Mouse (Mus musculus): ENCODE data around the gene Timm10b.

GRCm38 (mm10) chr7:105621053-105621452, 18.8 kb upstream of the Timm10b start:
- TF ChIP-seq POLR2A (IDR thresholded peaks at IDR 0.05; ENCODE audit: extremely low read depth, insufficient read depth, low read length) (no peak), CTCF (IDR thresholded peaks at IDR 0.05; ENCODE audit: low read depth, low read length) (no peak)

Data from liver, adult 2 months (tissue).